Mouse (Mus musculus): ENCODE results near the gene Ctrc.

The Ctrc gene

GRCm38 (mm10) chr4:141866933-141867490 is 20.9 kb upstream of the Ctrc start:
- peak; percentile 67 for DNase-seq

- DNase-seq: peak; percentile 31
Observed at GRCm38 (mm10) chr4:141865600-141865999, 19.4 kb upstream of the Ctrc start.

GRCm38 (mm10) chr4:141865006-141865405 is 18.8 kb upstream of the Ctrc start:
- no peak for DNase-seq

- DNase-seq: no peak
Observed at GRCm38 (mm10) chr4:141864506-141864905, 18.3 kb upstream of the Ctrc start.

DNA sequence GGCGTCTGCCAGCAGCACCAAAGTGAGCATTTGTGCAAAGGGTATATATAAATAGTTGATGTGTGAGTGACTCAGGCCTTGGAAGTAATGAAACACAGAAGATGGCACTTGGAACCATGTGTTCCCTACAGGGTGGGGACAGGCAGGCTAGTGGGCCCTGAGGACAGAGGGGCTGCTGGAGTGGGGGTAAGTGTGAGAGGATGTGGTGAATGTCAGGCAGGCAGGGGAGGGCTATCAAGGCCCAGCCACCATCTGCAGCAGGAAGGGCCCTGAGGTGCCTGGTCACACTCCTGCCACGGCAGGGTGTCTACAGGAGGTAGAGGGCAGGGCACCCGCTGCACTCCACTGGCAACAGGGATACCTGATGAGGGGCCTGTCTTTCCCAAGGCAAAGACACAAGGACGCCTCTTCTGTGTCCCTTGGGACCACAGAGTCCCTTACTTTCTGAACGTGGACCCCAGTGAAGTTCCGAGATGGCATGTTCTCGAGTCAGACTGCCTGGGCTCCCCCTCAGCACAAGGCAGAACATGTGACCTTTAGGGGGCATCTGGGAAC is 17.6 kb upstream of the Ctrc start:
- DNase-seq: peak; percentile 13

DNA sequence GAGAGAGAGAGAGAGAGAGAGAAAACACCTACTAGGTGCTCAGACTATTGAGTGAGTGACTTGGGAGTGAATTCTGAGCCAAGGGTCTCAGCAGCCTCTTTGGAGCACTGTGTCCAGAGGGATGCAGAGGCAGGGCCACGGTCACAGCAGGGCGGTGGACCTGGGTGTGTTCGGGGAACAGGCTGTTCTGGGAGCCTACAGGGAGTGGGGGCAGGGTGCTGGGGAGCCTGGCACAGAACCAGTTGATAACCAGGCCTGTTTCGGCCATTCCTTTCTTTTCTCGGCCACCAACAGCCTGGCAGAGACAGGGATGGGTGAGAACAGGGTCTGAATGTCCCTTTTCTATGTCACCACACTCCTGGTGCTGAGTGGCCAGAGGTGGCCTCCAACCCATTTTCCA is 16.7 kb upstream of the Ctrc start:
- no peak for DNase-seq

DNA sequence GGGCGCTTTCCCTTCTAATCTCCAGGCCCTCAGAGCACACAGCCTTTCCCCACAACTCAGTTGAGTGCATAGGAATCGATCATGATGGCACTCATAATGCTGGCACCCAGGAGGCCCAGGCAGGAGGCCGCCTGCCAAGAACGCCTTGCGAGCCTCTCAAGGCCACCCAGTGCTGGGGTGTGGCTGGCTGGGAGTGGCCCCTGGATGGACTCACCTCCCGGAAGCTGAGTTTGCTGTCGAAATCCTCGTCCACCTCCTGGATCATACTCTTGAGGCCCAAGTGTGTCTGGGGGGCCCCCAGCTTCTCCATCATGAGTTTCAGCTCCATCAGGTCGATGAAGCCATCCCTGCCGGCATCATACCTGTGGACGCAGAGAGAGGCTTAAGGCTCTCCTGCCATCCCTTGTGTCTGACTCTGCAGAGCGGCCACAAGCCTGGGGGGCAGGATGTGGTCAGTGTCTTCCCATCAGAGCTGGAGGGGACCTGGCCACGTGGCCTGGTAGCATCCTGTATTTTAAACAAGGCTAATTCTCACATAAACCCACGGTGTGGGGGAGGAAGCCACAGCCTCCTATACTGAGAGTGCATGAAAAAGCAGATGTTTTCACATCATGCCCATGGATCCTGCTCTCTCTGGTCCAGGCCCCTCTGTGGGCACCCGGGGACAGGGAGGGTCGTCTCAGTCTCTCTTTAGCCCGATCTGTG is 15.6 kb upstream of the Ctrc start:
- DNase-seq: peak; percentile 12

DNA sequence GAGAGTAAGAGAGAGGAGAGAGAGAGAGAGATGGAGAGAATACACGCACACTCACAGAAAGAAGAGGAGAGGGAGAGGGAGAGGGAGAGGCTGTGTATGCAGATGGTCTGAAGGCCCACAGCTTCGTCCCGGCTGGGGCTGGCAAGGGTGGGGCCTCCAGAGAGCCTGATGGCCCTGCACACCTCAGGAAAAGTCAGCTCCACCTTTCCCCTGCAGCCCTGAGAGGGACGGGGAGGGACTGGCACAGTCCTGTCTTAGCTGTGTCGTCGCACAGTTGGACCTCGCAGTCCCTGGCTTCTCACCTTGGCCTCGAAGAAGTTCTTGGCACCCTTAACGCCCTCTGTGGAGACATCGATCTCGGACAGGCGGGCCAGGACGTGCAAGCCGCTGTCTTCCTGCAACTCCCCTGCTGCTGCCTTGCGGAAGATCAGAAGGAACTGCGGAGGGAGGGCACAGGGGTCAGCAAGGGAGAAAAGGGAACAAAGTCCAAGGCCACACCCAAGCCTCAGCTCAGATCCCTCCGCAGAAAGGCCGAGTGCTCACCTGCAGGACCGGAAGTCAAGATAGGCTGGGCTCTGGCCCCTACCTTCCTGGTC is 14.2 kb upstream of the Ctrc start:
- peak; percentile 36 for DNase-seq

GRCm38 (mm10) chr4:141859351-141859750 is 13.2 kb upstream of the Ctrc start:
- DNase-seq: no peak

DNA sequence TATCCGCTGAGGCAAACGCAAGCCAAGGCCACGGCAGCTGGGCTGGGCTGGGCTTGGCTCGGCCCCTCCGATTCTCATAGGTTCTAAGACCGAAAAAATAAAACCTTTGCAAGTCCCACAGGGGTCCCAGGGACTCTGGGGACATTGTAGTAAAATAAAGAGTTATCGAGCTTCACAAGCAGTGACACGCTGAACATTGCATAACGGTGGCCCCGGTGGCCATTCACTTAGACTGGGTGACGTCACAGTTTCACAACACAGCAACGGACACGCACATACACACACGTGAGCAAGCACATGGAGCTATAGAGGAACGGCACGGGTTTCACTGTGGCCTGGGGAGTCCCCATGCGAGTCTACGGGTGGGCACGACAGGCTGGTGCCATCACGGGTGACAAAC is 12.3 kb upstream of the Ctrc start:
- peak; percentile 17 for DNase-seq

DNA sequence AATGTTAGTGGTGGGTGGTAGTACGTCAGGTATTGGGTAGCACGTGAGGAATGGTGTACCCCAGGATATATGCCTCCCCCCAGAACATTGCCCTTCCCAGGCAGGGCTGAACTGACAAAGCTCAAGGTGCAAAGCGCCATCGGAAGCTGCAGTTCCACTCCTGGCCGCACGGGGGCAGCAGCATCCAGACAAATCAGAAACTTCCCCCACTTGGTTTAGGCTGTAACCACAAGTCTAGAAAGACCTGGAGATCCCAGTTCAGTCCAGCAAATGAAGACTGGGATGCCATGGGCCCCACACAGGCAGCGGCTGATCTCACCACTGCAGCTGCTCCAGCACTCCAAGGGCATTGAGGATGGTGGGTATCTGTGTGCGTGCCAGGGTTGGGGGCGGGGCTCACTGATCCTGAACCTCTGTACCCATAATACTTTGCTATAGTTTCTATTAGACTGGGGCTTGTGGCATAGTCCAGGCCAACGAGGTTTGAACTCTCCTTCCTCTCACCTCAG is 11.3 kb upstream of the Ctrc start:
- DNase-seq: peak; percentile 76

- DNase-seq: peak; percentile 39
Observed at GRCm38 (mm10) chr4:141853437-141853836, 7.3 kb upstream of the Ctrc start.

- DNase-seq: no peak
Observed at GRCm38 (mm10) chr4:141834536-141835095, 11.5 kb downstream of the Ctrc start.

DNA sequence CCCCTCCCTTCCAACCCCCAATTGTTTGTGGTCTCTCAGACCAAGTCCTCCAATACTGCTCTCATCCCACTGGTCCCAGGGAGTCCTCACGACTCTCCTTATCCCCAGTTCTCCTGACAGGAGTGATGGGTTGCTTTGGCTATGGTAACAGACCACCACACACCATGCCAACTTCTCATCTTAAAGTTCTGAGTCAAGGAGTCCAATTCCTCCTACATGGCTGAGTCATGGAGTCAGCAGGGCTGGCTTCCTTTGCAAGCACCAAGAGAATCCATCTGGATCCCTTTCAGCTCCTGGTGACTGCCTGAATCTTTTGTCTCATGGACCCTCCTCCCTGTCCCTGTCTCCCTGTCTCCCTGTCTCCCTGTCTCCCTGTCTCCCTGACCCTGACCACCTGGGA is 12.2 kb downstream of the Ctrc start:
- DNase-seq: no peak

DNA sequence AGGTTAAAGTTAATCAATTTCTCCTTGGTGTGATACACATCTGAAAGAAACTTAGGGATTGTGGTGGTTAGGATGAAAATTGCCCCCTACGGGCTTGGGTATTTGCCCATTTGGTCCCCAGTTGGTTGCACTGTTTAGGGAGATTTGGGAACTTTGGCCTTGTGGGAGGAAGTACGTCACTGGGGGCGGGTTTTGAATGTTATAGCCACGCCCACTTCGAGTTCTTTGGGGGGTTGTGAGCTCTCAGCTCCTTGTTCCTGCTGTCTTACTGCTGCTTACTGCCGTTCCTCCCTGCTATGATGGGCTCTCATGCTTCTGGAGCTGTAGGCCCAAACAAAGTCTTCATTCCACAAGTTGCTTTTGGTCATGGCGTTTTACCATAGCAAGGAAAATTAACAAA is 14.8 kb downstream of the Ctrc start:
- DNase-seq: no peak

DNA sequence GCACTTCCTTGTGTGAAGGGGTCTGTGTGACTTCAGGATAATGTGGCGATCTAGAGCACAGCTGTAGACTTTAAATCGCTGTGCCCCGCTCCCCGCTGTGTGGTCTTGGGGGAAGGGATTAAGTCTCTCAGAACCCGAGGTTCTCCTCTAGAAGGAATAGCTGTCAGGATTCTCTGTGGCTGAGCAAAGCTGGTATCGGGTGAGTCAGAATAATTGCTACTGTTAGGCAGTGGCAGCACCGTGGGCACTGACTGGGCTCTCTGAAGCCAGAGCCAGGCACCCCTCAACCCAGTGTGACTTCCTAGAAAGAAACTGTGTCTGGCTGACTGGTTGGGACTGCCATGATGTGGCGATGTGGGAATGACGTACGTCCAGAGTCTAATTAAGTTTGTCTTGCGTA is 15.8 kb downstream of the Ctrc start:
- no peak for DNase-seq

DNA sequence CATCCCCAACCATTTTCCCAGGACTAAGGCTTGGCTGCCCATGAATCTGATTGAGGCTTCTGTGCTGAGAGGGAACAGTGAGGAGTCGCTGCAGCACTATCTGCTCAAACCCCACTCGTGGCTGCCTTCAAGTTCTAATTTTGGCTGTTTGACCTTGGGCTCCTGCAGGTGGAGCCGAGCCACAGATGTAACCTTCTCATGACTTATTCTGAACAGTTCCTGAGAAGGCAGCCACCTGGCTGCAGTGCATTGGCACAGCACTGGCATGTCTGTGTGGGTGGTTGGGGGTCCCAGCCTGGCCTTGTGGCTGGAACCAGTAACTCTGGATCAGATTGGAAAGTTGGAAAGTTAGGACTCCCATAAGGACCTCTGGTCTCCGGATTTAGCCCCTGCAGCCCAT is 18.0 kb downstream of the Ctrc start:
- no peak for DNase-seq

DNA sequence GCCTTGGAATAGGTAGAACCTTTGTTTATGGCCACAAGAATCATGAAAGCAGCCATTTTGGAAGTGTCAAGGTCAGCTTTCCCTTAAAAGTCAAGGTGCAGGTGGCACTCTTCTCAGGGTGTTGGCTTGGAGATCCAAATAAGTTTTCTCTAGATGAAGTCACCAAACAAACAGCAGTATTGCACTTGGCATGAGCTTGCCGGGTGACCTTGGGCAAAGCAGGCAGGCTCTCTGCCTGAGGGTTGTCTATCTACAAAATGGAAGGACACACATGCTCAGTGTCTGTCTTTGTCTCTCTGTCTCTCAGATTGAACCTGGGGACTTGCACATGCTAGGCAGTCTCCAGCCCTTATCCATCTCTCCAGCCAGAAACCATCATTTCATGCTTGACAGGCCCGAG is 18.8 kb downstream of the Ctrc start:
- DNase-seq: no peak

- DNase-seq: no peak
Observed at GRCm38 (mm10) chr4:141826060-141826459, 20.1 kb downstream of the Ctrc start, which contains the start of gene Cela2a. Gene Cela2a, minus strand, starts transcription at chr4:141826160.

GRCm38 (mm10) chr4:141822979-141823378 is 23.2 kb downstream of the Ctrc start:
- DNase-seq: no peak

- DNase-seq: no peak
Observed at GRCm38 (mm10) chr4:141822089-141822488, 24.1 kb downstream of the Ctrc start.

DNA sequence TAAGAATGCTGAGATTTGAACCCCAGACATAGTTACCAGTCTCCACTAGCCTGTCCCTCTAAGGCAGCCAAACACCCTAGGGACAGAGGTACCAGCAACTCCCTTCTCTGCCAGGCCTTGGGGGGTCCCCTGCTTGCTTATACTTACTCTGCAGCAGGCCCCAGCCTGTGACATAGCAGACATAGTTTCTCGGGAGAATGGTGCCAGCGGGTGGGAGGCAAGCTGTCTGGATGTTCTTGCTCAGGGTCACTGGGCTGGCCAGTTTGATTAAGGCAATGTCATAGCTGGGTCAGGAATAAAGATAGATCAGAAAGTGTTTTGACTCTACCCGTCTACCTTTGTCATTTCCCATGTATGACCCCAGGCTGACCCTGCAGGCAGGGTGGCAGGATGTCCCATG is 25.0 kb downstream of the Ctrc start:
- no peak for DNase-seq

DNA sequence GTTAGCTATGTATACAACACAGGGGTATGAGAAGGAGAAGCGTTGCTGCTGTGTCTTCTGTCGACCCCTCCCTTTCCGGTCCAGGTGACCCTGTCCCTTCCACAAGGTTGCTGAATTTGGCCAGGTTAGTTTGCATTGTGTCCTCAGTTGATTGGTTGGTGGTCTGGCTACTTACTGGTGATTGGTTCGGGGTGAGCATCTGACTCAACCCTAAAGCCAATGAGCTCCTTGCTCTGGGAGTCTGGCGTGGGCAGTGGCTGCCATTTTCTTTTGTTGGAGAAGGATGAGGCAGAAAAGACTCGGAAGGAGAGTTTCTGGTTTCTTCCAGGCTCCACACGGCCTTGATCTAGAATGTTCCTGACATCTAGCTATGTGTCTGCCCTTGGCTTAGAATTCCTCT is 26.8 kb downstream of the Ctrc start:
- no peak for DNase-seq

DNA sequence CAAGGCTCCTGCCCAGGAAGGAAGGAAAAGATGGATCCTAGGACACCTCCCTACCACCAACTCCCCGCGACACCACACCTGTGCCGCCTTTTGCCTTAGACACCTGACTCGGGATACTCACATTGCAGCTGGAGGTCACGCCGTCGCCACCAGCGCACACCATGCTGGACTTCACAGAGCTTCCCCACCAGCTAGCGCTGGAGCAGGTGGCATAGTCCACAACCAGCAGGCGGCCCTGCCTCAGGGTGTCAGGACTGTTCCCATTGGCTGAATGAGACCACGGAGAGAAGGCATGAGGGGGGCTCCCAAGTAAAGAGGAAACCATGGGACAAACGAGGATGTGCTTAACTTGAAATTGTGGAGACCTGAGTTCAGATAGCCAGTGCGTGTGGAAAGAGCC is 27.3 kb downstream of the Ctrc start:
- no peak for DNase-seq
